Mouse (Mus musculus): Measurements from ENCODE around the gene Cds2. TPM values are rescaled to one million over a fixed set of nuclear protein-coding genes. Genes with fewer than 3 reads are reported as not detected.

Gene Cds2
- total RNA-seq, 2 experiments from 2014 or later = 234 to 245 TPM

GRCm38 (mm10) chr2:132263421-132264265, 695 bp downstream of the Cds2 start:
- DNase-seq (ENCODE audit: low spot score in 2 of 2) = peak; percentile 48 to 62
- intact Hi-C loops (cut with DNase I) = loop anchor here (5.0 kb wide), 2 partner anchors 39 to 224 kb away; no protein-coding TSS in a partner anchor

- intact Hi-C loops (cut with DNase I) = loop anchor here (5.0 kb wide), 2 partner anchors 38 to 223 kb away; no protein-coding TSS in a partner anchor
- DNase-seq (ENCODE audit: low spot score in 2 of 2) = peak in 1 of 2 experiments; percentile 51
These were observed 1.3 kb downstream of the Cds2 start for GRCm38 (mm10) chr2:132264266-132264710.

GRCm38 (mm10) chr2:132265196-132265595, 2.2 kb downstream of the Cds2 start:
- no peak for DNase-seq (ENCODE audit: low spot score in 2 of 2)
- intact Hi-C loops (cut with DNase I) = no loop called here

DNA sequence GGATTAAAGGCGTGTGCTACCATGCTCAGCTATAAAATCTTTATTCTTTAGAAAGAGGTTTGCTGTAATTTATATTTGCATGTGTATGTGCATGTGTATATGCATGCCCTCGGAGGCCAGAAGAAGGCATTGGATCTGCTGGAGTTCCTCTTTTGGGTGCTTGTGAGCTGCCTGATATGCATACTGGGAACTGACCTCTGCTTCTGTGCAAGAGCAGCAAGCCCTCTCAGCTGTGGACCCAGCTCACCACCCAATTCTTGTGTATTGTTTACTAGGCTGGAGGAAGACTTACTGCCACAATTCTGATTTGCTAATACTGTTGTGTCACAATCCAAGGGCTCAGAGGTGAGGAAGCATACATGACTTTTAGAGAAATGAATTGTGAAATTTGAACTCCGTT, 3.1 kb downstream of the Cds2 start:
- intact Hi-C loops (cut with DNase I) = no loop called here
- no peak for DNase-seq (ENCODE audit: low spot score in 2 of 2)

GRCm38 (mm10) chr2:132269217-132269616, 6.3 kb downstream of the Cds2 start:
- no peak for DNase-seq (ENCODE audit: low spot score in 2 of 2)
- intact Hi-C loops (cut with DNase I) = no loop called here

DNA sequence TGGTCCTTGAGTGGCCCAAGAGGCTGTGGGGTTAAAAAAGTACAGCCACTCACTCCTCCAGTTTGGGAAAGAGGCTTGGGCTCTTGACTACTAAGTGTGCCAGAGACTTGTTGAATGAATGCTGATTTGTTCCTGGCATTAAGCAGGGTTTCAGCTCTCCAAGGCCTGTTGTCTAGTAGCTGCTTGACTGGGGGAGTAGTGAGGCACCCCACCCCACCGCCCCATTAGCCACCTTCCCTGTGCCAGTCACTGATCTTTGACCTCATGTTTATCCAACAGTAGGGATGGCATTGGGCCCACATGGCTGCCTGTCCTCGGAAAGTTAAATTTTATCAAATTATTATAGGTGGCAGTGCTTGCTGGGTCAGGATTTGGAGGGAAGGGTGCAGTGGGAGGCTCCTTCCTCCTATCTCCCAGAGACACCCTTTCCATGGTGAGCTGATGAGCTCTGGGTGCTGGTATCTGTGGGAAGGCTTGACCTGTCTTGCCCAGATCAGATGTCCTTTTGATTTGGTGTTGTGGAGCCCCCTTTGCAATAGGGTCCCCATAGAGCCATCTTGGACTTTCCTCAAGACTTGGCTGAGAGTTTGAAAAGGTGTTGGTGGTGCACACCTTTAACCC, 7.5 kb downstream of the Cds2 start:
- DNase-seq (ENCODE audit: low spot score in 2 of 2) = no peak
- intact Hi-C loops (cut with DNase I) = no loop called here

- no peak for DNase-seq (ENCODE audit: low spot score in 2 of 2)
- intact Hi-C loops (cut with DNase I) = no loop called here
These were observed 9.9 kb downstream of the Cds2 start for GRCm38 (mm10) chr2:132272694-132273389.

DNA sequence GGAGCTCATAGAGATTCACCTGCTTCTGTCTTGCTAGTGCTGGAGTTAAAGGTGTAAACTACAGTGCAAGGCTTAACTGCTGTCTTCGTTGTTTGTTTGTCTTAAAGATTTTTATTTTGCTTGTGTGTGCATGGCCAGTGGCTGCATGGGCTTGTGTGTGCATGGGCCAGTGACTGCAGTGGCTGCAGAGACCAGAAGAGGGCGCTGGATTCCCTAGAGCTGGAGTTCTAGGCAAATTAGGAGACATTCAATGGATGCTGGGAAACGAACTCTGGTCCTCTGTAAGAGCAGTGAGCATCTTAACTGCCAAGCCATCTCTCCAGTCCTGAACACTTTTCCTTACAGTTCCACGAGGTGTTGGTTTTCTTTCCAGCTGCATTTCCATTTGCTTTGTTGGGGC, 12.6 kb downstream of the Cds2 start:
- no peak for DNase-seq (ENCODE audit: low spot score in 2 of 2)
- intact Hi-C loops (cut with DNase I) = no loop called here

DNA sequence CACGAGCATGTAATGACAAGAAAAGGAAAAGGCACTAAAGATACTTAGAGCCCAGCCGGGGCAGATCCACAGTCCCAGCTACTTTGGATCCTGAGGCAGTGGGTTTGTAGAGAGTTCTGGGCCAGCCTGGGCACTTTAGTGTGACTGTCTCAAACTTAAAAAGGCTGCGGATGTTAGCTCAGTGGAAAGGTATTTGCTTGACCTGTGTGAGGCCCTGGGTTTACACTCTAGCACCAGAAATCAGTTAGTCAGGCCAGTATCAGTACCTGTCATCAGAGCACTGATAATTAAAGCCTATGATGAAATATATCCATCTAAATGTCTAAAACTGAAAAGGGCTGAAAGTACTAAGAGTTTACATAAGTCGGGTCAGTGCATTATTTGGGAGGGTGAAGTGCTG, 13.3 kb downstream of the Cds2 start:
- DNase-seq (ENCODE audit: low spot score in 2 of 2) = no peak
- intact Hi-C loops (cut with DNase I) = no loop called here

DNA sequence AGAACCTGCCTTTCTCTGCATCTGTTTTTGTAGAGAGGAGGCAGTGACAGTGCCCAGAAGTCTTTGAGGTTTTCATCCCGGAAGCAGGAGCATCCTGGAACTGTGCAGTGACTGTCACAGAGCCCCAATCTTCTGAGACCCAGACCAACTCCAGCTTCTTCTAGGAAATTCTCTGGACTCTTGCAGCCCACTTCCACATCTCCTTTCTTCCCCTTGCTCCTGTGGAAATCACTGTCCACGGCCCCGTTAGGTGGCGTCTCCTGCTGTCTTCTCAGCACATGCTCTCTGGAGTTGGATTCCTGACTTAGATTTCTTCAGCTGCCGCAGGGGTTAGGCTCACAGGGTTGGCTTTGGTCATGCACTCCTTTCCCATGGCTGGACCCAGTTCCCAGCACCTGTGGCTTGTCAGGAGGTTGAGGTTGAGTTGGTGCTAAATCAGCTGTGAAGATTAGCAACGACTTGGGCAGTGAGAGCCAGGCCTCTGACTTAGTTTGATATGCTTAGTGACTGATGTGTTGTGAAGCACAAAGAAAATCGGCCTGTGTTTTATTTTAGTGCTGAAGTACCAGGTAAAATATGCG, 15.4 kb downstream of the Cds2 start:
- no peak for DNase-seq (ENCODE audit: low spot score in 2 of 2)
- intact Hi-C loops (cut with DNase I) = no loop called here

DNA sequence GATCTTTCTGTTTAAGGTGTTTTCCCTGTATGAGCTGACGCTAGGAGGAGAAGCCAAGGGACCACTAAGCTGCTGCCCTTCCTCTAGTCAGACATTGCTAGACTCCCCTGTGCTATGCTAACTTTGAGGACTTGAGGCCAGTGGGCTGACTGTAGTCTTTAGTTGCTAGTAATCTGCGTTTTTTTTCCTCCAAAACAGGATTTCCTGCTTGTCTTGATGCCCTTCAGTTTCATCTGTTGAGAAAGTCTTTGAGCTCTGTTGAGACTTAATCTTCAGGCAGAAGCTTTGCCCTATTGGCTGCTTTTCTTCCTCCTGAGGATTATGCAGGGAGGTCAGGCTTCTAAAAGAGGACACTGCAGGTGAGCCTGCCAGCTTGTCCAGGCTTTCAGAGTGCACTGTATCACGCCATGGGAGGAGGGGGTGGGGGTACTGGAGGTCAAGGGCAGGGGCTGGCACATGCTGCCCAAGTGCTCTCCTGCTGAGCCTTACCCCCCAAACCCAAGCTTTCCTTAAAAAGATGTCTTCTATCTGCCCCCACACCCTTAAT, 16.5 kb downstream of the Cds2 start:
- no peak for DNase-seq (ENCODE audit: low spot score in 2 of 2)
- intact Hi-C loops (cut with DNase I) = no loop called here

- intact Hi-C loops (cut with DNase I) = no loop called here
These were observed 17.0 kb downstream of the Cds2 start for GRCm38 (mm10) chr2:132279978-132280377.

DNA sequence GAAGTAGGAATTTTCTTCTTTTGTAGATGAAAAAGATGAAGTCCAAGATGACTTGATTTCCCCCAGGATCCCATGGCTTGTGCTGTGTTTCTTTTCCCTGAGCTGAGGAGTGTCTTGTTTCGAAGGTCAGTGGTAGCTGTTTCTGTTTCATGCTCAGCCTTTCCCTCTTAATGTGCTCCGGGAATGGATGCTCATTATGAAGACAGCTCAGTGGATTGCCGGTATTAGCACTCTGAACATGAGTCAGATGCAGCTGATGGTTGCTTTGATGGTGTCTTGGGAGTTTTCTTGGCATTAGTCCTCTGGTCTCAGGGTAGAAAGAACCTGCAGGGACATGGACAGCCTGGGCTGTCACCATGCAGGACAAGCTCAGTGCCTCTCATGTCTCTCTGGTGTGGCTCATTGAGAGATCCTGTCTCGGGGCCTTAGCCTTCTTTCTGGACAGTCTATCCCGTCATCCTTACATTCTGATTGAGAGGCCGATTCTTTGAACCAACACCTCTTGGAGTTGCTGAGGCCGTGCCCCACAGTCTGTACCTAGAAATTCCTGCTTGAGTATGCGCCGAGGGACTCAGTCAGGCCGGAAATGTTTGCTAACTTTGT, 17.7 kb downstream of the Cds2 start:
- peak in 1 of 2 experiments; percentile 21 for DNase-seq (ENCODE audit: low spot score in 2 of 2)
- intact Hi-C loops (cut with DNase I) = no loop called here

More at GRCm38 (mm10) chr2:132279978-132280377, 17.0 kb downstream of the Cds2 start:
- no peak for DNase-seq (ENCODE audit: low spot score in 2 of 2)

- DNase-seq (ENCODE audit: low spot score in 2 of 2) = no peak
- intact Hi-C loops (cut with DNase I) = no loop called here
These were observed 18.9 kb downstream of the Cds2 start for GRCm38 (mm10) chr2:132281560-132282452.

DNA sequence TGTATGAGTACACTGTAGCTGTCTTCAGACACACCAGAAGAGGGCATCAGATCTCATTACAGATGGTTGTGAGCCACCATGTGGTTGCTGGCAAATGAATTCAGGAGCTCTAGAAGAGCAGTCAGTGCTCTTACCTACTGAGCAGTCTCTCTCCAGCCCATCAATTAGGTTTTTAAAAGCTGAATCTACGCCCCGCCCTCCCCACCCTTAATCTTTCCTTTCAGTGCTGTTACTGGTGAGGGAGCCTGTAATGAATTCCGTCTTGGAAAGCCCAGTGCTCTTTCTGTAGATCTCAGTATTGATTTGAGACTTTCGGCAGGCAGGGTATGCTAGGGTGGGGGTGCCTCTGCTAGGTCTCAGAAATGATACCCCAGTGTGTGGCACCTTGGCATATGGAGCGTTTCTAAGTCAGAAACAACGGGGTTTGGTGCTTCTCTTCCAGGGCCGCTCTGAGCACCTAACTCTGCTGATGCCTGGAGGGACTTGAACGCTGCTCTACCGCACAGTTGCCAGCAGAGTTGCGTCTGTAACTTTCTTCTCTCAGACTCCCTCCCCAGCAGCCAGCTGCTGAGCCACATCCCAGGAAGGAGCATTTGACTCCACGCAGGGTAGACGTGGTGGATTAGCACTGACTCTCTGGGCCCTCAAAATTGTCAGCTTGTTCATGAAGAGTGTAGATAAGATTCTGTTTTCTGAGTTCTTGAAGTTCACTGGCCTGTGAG, 19.7 kb downstream of the Cds2 start:
- DNase-seq (ENCODE audit: low spot score in 2 of 2) = no peak
- intact Hi-C loops (cut with DNase I) = no loop called here

DNA sequence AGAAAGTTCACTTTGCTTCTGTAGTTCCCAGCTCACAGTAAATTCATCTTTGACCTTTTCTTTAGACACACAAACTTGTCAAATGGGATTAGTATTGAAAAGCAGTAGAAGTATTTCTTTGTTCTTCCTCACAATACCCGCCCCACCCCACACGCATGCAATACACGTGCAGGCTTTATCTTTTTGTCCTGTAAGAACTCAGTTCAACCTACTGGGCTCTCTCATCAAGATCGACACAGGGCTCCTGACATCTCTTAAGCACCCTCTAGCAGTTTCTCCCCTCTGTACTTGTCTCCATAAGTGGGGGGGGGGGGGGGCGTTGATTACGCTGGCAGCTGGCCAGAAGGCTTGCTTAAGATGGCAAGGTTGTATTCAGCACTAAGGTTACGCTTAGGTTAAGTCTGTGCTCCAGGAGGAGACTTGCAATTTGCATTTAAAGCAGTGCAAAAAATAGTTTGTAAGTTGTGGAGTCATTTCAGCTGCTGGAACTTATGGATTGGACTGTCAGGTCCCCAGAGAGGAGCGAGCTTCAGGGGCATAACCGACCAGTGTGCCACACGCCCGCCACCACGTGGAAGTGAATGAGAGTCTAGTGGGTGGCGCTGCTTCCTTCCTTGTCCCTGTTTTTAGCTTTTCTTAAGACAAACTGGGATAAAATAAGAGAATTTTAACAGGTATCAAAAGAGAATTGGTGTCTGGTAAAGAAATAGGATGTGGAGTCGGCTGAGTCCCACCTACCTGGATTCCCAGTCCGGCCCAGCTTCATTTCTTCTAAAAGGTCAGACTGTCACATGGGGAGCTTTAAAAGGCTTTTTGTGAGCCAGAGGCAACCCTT, 20.5 kb downstream of the Cds2 start:
- intact Hi-C loops (cut with DNase I) = no loop called here

More for the DNA sequence above, 20.5 kb downstream of the Cds2 start:
- no peak for DNase-seq (ENCODE audit: low spot score in 2 of 2)

Data from left cerebral cortex, postnatal 25 days (tissue).